Mouse (Mus musculus): ENCODE data around the gene Klhdc8b.

Gene Klhdc8b

DNA sequence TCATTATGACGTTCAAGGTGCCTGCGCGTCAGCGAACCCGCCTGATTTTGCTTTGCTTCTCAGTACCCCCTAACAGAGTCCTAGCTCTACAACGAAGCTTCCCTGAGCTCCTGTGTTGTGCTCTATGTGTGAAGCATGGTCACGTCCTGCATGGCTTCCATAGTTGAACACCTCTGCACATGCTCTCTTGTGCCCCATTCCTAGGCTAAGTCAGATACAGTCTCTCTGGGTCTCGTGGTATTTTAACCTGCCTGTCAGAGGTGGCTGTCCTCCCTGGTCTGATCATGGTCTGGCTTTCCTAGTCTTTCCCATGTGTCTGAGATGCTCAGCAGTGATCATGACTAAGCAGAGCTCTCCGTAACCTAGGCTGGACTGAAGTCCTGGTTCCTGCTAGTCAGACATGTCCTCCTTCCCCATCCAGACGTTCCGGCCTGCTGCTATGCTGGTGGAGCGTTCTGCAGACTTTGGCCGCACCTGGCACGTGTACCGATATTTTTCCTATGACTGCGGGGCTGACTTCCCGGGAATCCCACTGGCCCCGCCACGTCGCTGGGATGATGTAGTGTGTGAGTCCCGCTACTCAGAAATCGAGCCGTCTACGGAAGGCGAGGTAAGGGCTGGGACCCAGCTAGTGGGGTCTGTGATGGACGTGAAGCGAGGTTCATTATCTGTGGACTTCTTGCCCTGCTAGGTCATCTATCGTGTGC, 19.6 kb upstream of the Klhdc8b start:
- no peak for DNase-seq

DNA sequence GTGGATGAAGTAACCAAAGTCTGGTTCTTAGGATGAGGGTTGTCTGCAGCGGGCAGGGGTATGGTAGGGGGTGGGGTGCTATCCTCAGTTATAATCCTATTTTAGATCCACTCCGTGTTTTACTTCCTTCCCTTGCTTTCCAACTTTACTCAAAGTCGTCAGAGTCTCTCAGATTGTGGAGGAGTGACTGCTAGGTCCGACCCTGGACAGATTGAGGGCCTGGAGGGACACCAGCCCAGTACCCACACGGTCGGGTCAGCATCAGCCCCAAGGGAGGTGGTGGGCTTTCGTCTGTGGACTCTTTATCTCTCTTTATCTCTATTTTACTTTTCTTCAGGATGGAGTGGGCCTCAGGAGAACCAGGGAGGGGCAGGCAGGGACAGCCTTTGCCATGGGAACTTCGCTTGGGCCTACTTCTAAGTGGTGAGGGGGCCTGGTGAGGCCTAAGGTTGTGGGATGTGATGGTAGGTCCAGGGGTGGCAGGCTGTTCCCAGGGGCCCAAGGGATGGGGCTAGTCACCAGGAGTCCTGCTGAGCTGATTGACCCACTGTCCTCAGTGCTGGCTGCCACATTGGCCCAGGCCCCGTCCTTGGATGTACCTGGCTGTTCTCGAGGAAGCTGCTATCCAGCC, 18.5 kb upstream of the Klhdc8b start, which contains the start of gene Lamb2:
Gene Lamb2 (plus strand): TSS at position 16 of the 631 bp plus-strand sequence.
- no peak for DNase-seq

DNA sequence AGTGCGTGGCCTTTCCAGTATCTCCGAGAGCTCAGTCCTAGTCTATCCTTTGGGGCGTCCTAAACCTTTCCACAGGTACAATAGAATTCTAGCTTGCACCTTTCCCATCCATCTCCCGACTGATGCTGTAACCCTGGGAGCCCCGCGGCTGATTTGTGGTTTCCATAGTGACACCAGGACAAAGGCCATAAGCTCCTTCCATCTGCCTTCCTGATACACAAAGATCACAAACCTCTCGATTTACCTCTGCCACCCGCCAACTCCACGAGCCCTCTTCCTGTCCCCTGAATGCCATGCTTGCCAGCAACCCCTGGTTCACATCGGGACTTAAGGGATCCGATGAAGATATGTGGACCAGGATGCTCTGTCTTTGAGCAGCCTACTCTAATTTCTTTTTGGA, 17.9 kb upstream of the Klhdc8b start:
- peak; percentile 3 for DNase-seq

DNA sequence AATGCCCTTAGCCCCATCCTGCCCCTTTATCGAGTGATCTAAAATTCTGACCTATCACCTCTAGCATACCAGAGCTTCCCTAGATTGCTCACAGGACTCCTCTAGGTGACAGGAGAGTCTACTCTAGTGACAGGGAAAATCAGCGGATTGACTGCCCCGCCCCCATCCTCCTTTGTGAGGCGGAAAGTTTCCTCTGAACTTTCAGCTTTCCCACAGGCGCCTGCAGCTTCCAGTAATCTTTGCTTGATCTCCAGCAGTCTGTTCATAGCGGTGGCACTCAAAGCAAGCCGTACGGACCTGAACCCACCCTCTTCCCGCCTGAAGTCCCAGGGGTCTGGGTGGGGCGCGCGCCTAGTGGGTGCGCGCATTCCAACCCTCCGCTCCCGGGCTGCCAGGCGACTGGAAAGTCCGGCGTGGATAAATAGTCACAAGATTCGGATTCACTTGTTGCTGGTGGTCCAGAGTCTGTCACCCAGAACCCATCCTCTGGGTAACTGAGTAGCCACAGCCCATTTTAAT, 17.3 kb upstream of the Klhdc8b start:
- DNase-seq = peak; percentile 83

DNA sequence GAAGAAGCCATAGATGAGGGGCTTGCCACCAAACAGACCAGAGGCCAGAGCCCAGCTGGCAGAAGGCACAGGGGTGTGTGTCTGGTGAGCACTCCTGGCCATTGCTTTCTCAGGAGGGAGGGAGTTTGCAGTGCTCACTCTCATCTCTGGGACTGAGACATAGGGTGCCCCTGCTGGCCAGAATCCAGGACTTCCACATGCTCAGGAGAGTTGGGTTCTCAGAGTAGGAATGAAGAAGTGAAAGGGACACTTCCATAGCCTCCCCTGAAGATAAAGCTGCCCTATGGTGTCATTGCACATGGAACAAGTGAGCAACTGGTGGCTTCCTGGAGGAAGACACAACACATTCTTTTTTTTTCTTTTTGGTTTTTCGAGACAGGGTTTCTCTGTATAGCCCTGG, 13.1 kb upstream of the Klhdc8b start:
- no peak for DNase-seq

DNA sequence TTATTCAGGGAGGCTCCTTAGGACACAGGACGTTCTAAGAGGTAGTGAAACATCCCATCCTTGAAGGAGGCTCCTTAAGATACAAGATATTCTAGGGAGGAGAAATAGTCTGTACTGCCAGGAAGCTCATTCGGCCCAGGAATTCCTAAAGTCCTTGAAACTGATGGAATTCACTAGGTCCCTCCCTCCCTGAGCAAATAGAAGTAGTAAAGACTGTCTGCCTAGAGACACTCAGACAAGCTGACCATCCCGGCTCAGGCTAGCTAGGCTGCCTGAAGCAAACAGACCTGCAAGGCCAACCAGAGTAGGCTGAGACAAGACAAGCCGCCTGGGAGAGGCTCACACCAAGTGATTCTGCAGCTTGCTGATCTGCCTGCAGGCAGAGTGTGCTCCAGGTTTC, 8.5 kb upstream of the Klhdc8b start:
- DNase-seq = no peak

DNA sequence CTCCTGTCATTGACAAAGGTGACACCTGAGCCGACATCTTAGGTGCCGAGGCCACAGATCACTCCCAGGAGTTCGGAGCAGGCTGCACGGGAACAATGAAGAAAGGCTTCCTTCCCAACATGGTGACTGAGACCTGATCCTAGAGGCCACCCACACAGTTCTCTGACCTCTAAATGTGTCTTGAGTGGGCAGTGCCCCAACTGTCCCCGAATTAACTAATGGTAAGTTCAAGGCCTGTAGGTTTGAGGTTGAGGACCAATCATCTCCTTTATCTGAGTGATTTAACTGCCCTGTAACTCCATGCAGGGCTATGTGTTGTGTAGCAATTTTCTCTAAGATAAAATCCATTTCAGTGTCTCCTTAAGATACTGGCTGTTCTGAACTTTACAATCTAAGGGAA, 8.0 kb upstream of the Klhdc8b start:
- no peak for DNase-seq

DNA sequence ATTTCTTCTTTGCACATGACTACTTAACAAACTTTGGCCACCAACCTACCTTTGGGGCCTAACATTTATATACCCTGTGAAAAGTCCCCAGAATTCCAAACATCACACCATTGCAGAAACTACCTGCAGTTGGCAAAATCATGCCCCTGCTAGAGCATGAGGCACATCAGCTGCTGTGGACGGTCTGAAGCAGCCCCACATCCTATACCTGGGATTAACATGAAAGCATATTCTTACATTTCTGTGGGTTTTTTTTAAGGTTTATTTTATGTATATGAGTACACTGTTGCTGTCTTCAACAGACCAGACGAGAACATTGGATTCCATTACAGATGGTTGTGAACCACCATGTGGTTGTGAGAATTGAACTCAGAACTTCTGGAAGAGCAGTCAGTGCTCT, 4.8 kb upstream of the Klhdc8b start:
- DNase-seq = no peak

DNA sequence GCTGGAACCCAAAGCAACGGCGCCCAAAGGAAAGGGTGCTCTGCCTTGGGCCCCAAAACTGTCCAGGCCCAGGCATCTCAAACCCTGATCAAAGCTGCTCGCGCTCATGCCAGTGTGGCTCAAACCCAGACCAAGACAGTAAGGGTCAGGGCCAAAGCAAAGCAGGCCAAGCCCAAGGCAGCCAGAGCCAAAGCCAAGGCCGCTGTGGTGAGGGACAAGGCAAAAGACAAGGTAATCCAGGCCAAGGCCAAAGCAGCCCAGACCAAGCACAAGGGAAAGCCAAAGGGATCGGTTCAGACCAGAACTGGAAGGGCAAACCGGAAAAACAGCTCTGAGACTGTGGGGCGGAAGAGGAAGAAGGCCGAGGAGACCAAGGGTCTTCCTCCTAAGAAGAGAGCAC, 2.3 kb upstream of the Klhdc8b start:
- DNase-seq = no peak

DNA sequence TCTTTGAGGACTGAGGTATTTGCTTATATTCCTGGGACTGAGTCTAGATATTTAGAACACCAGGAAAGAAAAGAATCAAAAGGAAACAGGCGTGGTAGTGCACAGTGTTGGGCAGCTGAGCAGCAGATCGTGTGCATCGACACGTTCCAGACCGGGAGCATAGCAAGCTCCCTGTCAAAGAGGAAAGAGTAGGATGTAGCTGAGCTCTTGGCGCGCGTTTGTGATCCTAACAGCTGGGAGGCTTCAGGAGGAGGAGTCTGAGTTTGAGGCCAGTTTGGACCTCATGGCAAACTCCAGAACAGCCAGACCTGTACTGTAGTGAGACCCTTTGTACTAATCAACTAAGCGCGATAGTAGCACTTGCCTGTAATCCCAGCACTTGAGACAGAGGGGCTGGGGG, 811 bp upstream of the Klhdc8b start:
- no peak for DNase-seq

DNA sequence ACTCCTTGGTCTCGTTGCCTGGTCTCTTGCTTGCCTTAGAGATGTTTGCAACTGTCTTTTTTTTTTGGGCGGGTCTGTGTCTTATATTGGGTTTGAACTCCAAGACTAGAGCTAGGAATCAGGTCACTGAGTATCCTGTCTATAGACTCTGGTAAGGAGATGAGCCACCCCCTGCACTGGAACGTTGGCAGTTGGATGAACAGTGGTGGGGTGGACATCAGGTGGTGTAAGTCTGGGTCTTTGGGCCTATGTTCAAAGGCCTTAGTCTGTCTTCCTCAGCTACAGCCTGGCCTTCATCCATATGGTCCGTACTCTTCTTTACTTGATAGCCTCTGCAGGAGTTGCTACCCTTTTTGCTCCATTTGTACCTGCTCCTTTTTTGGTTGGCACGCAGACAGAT, 294 bp upstream of the Klhdc8b start:
- no peak for DNase-seq

DNA sequence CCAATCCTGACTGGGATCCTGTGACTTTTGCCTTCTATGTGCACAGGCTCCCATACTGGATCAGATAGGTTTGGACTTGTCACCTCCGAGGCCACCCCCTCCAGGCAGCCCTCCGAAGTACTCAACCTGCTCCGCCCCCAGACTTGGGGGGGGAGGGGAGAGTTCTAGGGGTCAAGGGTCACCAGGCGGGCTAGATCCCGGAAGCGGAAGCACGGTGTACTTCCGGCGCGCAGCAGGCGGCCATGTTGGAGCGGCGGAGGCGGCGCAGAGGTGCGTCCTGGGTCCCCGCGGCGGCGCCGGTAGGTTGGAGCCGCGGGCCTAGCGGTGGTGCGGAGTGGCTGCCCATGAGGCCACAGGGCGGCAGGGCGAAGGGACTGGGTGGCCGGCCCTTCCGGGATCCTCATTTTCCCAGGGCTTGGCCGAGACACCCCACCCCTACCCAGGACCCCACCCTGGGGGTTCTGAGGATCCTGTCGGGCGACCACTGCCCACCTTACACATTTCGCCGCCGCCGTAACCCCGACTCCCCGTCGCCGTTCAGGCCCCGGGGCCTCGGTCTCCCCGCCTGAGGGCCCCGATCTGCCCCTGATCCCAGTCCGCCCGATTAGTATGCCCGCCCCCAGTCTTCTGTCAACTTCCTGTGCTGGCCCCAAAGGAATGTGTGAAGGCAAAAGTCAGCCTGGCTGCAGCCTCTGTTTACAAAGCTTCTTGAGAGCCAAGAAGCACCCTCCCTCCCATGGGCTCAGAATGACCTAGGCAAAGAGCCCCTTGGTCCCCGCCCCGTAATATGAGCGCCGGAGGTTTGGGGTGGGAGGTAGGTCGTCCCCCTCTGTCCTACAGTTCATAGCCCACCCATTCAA, 832 bp downstream of the Klhdc8b start, which contains the start of gene Ccdc71:
Gene Ccdc71 (plus strand): TSS at position 209 of the 860 bp plus-strand sequence.
- DNase-seq = peak; percentile 81

DNA sequence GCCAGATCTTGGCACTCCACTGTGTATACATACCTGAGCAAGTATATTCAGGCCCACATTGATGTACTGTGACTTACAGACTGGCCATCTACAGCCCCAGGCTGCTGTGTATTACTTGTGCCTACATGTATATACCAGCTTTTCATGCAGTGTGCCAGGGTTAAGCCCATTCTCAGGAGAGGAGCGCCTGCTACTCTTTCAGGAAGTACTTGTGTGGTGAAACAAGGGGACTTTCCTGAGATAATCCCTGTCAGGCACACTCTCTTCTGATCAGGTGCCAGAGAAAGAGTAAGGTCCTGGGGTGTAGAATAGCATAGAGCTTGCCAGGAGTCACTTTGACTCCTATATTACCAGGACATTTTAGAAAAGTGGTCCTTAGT, 1.5 kb downstream of the Klhdc8b start:
- no peak for DNase-seq

DNA sequence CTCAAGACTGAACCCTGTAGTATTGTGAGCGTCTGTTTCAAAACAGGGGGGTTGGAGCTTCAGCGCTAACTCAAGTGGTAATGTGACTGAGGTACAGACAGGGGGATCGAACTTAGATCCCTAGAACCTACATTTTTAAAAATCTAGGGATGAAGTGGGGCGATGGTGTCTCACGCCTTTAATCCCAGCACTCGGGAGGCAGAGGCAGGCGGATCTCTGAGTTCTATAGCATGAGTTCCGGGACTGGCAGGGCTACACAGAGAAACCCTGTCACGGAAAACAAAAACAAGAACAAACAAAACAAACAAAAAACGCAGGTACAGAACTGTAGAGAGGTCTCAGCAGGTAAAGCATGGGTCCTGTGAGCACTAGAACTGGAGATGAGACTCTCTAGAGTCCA, 4.4 kb downstream of the Klhdc8b start:
- no peak for DNase-seq

DNA sequence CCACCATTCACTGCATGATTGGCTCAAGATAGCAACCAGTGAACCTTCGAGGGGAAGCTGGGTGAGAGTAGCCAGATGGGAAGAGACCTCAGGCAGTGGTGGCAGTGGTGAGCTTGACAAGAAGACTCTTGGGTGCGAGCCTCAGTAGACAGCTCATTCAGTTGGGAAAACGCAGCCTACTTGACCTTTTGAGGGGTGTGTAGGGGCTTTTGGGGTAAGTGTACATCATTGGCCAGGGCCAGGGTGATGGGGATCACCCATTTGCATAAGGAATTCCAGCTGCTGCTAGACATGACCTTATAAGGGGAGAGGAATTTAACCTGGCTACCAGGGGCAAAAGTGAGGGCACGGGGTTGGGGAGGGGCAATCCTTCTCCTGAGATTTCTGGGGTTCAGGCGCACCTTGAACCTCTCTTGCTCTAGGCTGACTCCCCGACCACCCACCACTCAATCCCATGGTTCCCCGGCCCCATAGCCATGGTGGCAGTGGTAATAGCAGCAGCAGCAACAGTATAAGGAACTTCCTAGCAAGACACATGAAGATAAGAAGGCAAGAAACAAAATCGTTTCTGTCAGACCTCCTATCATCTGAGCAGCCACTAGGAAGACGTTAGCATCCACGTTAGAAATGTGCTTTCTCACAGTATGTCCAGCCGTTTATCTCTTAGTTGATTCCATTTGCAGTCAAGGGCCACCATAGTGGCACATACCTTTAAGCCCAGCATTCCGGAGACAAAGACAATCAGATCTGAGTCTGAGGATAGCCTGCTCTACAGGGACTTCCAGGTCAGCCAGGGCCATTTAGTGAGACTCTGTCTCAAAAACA, 5.4 kb downstream of the Klhdc8b start:
- DNase-seq = no peak

DNA sequence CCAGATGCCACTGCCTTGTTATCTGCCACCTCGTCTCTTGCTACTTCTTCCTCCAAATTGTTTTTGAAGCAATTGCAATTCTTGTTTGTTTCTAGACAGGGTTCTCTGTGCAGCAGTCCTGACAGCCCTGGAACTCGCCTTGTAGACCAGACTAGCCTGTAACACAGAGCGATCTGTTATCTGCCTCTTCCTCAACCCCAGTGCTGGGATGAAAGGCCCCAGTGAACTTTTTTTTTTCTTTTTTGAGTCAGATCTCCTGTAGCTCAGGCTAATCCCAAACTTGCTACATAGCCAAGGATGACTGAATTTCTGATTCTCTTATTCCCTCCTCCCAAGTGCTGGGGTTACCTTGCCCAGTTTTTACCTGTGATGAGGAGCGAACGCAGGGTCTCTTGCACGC, 7.0 kb downstream of the Klhdc8b start:
- DNase-seq = no peak

DNA sequence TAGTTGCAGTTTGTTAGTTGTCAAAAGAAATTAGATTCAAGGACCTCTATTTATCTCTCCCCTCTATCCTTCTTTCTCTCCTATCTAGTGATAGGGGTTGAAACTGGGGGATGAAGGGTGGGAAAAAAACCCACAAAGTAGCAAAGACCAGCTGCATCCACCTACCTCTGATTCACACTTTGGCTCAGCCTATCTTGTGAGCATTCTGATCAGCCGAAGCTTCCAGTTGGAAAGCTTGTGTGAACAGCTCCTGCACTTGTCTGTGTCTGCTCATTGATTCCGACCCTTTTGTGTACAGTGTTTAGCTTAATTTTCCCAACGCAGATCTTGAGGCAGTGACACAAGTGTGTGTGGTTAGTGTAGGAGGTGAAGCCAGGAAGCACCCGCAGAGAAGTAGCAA, 7.9 kb downstream of the Klhdc8b start:
- DNase-seq = no peak

DNA sequence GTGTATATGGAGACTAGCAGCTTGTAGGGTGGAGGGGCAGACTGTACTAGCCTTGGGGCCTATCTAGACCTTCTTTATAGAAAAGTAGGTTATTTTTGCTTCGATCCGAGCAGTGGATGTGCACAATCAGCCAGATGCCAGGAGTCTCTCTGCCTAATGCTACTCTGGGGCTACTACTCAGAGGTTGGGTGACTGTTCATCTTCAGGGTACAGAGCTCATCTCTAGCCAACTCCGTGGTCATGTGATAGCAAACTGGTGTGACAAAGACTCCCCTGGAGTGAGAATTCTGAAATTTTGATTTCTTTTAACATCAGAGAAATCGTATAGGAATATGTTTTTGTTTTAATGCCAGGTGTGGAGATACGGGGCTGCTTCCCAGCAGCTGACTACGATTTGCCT, 8.5 kb downstream of the Klhdc8b start:
- DNase-seq = no peak

DNA sequence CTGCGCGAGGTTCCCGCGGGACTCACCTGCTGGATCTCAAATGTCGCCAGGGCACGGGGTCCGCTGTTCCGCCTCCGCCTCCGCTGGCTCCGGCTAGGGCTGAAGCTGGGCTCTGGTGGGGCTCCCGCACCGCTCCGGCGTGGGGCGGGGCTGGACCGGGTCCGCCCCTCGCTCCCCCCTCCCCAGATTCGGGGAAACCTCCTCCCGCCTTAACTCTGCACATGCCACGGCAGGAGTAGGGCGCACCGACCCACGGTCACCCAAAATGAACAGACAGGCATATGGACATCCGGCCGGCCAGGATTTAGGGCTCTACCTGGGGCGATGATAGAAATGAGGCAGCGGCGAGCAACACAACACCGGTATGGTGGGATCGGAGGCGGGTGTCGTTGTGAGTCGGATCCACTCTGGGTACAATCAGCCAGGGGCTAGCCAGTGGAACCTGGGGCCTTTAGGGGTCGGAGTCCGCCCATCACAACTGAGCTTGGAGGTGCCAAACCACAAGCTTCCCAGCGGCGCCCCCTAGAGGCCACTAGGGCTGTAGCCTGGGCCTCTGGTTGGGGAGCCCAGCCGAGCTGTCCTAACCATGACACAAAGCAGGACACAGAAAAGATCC, 9.0 kb downstream of the Klhdc8b start:
- DNase-seq = peak; percentile 78

DNA sequence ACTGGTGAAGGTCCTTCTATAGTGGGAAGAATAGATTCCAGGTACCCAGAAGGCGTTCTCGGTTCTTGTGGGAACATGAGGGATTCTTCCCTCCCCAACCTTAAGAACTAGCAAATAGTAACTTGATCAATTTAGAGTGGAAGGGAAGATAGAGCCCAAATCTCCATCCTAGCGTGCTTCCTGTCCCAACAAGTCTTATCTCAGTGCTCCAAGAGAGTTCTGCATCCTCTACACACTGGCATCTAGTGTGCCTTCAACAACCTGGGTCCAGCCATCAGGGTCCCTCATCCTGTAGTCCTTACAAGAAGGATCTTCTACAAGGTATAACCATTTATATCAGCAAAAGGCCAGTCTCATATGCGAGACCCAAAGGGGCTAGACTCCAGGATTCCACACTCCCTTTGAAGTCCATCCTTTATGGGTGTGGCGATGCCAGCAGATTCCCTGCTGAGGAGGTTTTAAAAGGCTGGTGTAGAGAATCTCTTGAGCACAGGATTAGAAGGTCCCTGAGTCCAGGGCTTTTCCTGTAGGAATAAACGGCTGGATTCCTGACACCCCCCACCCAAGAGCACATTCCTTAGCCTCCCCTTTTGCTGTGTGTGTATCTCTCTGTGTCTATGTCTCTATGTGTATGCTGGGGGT, 9.7 kb downstream of the Klhdc8b start:
- no peak for DNase-seq

DNA sequence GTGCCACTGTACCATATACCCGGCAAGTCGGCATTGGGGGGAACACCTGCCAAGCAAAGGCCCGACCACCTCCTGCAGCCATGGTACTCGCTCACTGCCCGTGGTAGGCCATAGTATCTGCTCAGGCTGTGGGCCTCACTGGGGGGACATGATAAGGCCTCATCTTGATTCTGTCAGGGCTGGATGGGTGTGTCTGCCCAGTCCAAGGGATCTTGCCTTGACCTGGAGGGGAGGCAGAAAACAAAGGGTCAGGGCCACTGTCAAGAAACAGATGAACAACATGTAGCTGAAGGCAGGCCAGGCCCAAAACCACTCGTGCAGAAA, 10.2 kb downstream of the Klhdc8b start:
- DNase-seq = no peak
